Mouse (Mus musculus): ENCODE measurements around the gene Gm11937. TPM values are rescaled to one million over a fixed set of nuclear protein-coding genes. Genes with fewer than 3 reads are reported as not detected.

Gm11937 gene
- total and polyA plus RNA-seq, 2 experiments from 2014 or later = not detected

GRCm38 (mm10) chr11:99581564-99581963 lies 28.4 kb downstream of the Gm11937 start:
- H3K9ac ChIP-seq (replicated peaks; ENCODE audit: low read length) = no peak overlapping the region
- H3K4me3 ChIP-seq (ENCODE audit: low read length) = no peak overlapping the region
- no peaks in the 10 kb centered on the region for H3K36me3 ChIP-seq (ENCODE audit: insufficient read depth, low read length)
- H3K4me1 ChIP-seq (ENCODE audit: insufficient read depth, low read length) = no peaks in the 10 kb centered on the region
- H3K9me3 ChIP-seq (ENCODE audit: low read length) = no peaks in the 10 kb centered on the region
- ATAC-seq (no peak), DNase-seq (ENCODE audit: low spot score) (no peak)
- H3K4me2 ChIP-seq (ENCODE audit: low read depth, low read length) = no peak overlapping the region
- H3K27me3 ChIP-seq (ENCODE audit: insufficient read depth, low read length) = no peaks in the 10 kb centered on the region
- no peak for TF ChIP-seq CTCF (IDR thresholded peaks at IDR 0.05; ENCODE audit: low read depth)
- 86% methylated on average over 6 of the region's 6 CpGs for WGBS
- no peak overlapping the region for H3K27ac ChIP-seq

DNA sequence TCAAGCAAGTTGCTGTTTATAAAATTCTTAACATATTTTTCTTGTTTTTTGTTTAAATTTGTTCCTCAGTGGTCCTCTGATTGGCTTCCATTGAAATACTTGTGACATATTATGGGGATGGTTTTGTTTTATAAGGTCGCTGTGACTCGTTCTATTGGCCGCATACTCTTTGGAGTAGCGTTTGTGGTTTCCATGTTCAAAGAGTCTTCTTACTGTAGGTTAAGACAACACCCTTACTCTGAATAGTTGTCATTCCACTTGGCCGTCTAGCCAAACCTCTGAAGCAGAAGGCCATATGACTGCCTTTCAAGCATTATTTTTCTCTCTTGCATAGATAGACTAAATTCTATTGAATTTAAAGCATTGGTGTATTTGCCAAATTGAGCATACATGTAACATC lies 28.9 kb downstream of the Gm11937 start:
- WGBS = 92% methylated on average over 5 of the region's 5 CpGs
- no peak for ATAC-seq
- H3K4me2 ChIP-seq (ENCODE audit: low read depth, low read length) = no peak overlapping the region
- no peak overlapping the region for H3K27ac ChIP-seq
- TF ChIP-seq CTCF (IDR thresholded peaks at IDR 0.05; ENCODE audit: low read depth) = no peak
- H3K4me3 ChIP-seq (ENCODE audit: low read length) = no peak overlapping the region
- no peaks in the 10 kb centered on the region for H3K27me3 ChIP-seq (ENCODE audit: insufficient read depth, low read length)
- H3K9ac ChIP-seq (replicated peaks; ENCODE audit: low read length) = no peak overlapping the region
- H3K4me1 ChIP-seq (ENCODE audit: insufficient read depth, low read length) = no peaks in the 10 kb centered on the region
- H3K36me3 ChIP-seq (ENCODE audit: insufficient read depth, low read length) = no peaks in the 10 kb centered on the region
- DNase-seq (ENCODE audit: low spot score) = no peak
- H3K9me3 ChIP-seq (ENCODE audit: low read length) = no peaks in the 10 kb centered on the region

GRCm38 (mm10) chr11:99580636-99581035 lies 29.4 kb downstream of the Gm11937 start, which contains the start of gene Krtap1-5:
TSS of gene Krtap1-5 (minus strand) at chr11:99581016.
- Histone ChIP-seq H3K27ac (no peak within 1 kb of the TSS), H3K36me3 (ENCODE audit: insufficient read depth, low read length) (no peaks in the 10 kb centered on the region), H3K4me2 (ENCODE audit: low read depth, low read length) (no peak within 1 kb of the TSS), H3K9ac (replicated peaks; ENCODE audit: low read length) (no peak within 1 kb of the TSS), H3K4me3 (ENCODE audit: low read length) (no peak within 1 kb of the TSS), H3K27me3 (ENCODE audit: insufficient read depth, low read length) (no peaks in the 10 kb centered on the region), H3K9me3 (ENCODE audit: low read length) (no peaks in the 10 kb centered on the region), H3K4me1 (ENCODE audit: insufficient read depth, low read length) (no peaks in the 10 kb centered on the region)
- TF ChIP-seq CTCF (IDR thresholded peaks at IDR 0.05; ENCODE audit: low read depth) = no peak
- 85% methylated on average over 6 of the region's 6 CpGs for WGBS
- DNase-seq (ENCODE audit: low spot score) (no peak), ATAC-seq (no peak)

GRCm38 (mm10) chr11:99574106-99574505 lies 35.9 kb downstream of the Gm11937 start:
- H3K4me1 ChIP-seq (ENCODE audit: insufficient read depth, low read length) = no peaks in the 10 kb centered on the region

GRCm38 (mm10) chr11:99573164-99573563 lies 36.8 kb downstream of the Gm11937 start:
- no peak overlapping the region for H3K4me3 ChIP-seq (ENCODE audit: low read length)
- DNase-seq (ENCODE audit: low spot score) = no peak

More at GRCm38 (mm10) chr11:99574106-99574505, 35.9 kb downstream of the Gm11937 start:
- Histone ChIP-seq H3K4me2 (ENCODE audit: low read depth, low read length) (peak overlapping the region; percentile 40), H3K27me3 (ENCODE audit: insufficient read depth, low read length) (no peaks in the 10 kb centered on the region), H3K27ac (no peak overlapping the region), H3K9me3 (ENCODE audit: low read length) (no peaks in the 10 kb centered on the region), H3K4me3 (ENCODE audit: low read length) (no peak overlapping the region), H3K36me3 (ENCODE audit: insufficient read depth, low read length) (no peaks in the 10 kb centered on the region), H3K9ac (replicated peaks; ENCODE audit: low read length) (no peak overlapping the region)
- 4% methylated on average over 7 of the region's 7 CpGs for WGBS
- ATAC-seq (peak; percentile 79; the same call in 1 of the 2 replicates), DNase-seq (ENCODE audit: low spot score) (peak; percentile 86)
- peak; percentile 93 for TF ChIP-seq CTCF (IDR thresholded peaks at IDR 0.05; ENCODE audit: low read depth)

GRCm38 (mm10) chr11:99566530-99566929 lies 43.5 kb downstream of the Gm11937 start, which contains the start of gene Krtap3-1:
TSS of gene Krtap3-1 (minus strand) at chr11:99566630.
- Histone ChIP-seq H3K36me3 (ENCODE audit: insufficient read depth, low read length) (no peaks in the 10 kb centered on the region), H3K27me3 (ENCODE audit: insufficient read depth, low read length) (no peaks in the 10 kb centered on the region), H3K4me1 (ENCODE audit: insufficient read depth, low read length) (no peaks in the 10 kb centered on the region), H3K4me2 (ENCODE audit: low read depth, low read length) (no peak within 1 kb of the TSS), H3K27ac (no peak within 1 kb of the TSS), H3K4me3 (ENCODE audit: low read length) (no peak within 1 kb of the TSS), H3K9ac (replicated peaks; ENCODE audit: low read length) (no peak within 1 kb of the TSS), H3K9me3 (ENCODE audit: low read length) (no peaks in the 10 kb centered on the region)
- WGBS = 95% methylated on average over 7 of the region's 7 CpGs
- DNase-seq (ENCODE audit: low spot score) (no peak), ATAC-seq (no peak)
- no peak for TF ChIP-seq CTCF (IDR thresholded peaks at IDR 0.05; ENCODE audit: low read depth)

More at GRCm38 (mm10) chr11:99573164-99573563, 36.8 kb downstream of the Gm11937 start:
- 30% methylated on average over 4 of the region's 4 CpGs for WGBS
- no peak for TF ChIP-seq CTCF (IDR thresholded peaks at IDR 0.05; ENCODE audit: low read depth)
- H3K4me2 ChIP-seq (ENCODE audit: low read depth, low read length) = no peak overlapping the region
- ATAC-seq = no peak
- H3K36me3 ChIP-seq (ENCODE audit: insufficient read depth, low read length) = no peaks in the 10 kb centered on the region
- H3K27ac ChIP-seq = no peak overlapping the region
- H3K9ac ChIP-seq (replicated peaks; ENCODE audit: low read length) = no peak overlapping the region
- no peaks in the 10 kb centered on the region for H3K27me3 ChIP-seq (ENCODE audit: insufficient read depth, low read length)
- no peaks in the 10 kb centered on the region for H3K9me3 ChIP-seq (ENCODE audit: low read length)
- no peaks in the 10 kb centered on the region for H3K4me1 ChIP-seq (ENCODE audit: insufficient read depth, low read length)

- H3K4me2 ChIP-seq (ENCODE audit: low read depth, low read length) = no peak overlapping the region
- 83% methylated on average over 6 of the region's 6 CpGs for WGBS
- TF ChIP-seq CTCF (IDR thresholded peaks at IDR 0.05; ENCODE audit: low read depth) = no peak
- H3K4me1 ChIP-seq (ENCODE audit: insufficient read depth, low read length) = no peaks in the 10 kb centered on the region
- H3K9ac ChIP-seq (replicated peaks; ENCODE audit: low read length) = no peak overlapping the region
- DNase-seq (ENCODE audit: low spot score) (no peak), ATAC-seq (no peak)
- H3K36me3 ChIP-seq (ENCODE audit: insufficient read depth, low read length) = no peaks in the 10 kb centered on the region
- no peaks in the 10 kb centered on the region for H3K9me3 ChIP-seq (ENCODE audit: low read length)
- no peak overlapping the region for H3K27ac ChIP-seq
- no peaks in the 10 kb centered on the region for H3K27me3 ChIP-seq (ENCODE audit: insufficient read depth, low read length)
- no peak overlapping the region for H3K4me3 ChIP-seq (ENCODE audit: low read length)
Measured at GRCm38 (mm10) chr11:99562580-99562979, 47.4 kb downstream of the Gm11937 start.

Other genes starting within 250 kb of the Gm11937 start
Only the 30 nearest of the 37 such genes appear.
- 0.68 TPM in 2 replicates for gene Krt12, start 187.9 kb downstream of the Gm11937 start, total RNA-seq (2014; rRNA removed)
- 0.50 and 0.53 TPM in 2 replicates for gene Krt12, start 187.9 kb downstream of the Gm11937 start, polyA plus RNA-seq (2015; fragmentation: Nextera tagmentation; extraction: Ambion mirVana)
- gene Krt20, start 172.0 kb downstream of the Gm11937 start, total RNA-seq (2014; rRNA removed) = 0.18 TPM in 1 of 2 replicates, not detected in the other
- 0.11 and 0.24 TPM in 2 replicates for gene Krt20, start 172.0 kb downstream of the Gm11937 start, polyA plus RNA-seq (2015; fragmentation: Nextera tagmentation; extraction: Ambion mirVana)
- gene Krt23, start 117.1 kb downstream of the Gm11937 start, total RNA-seq (2014; rRNA removed) = not detected in 2 replicates
- gene Krt23, start 117.1 kb downstream of the Gm11937 start, polyA plus RNA-seq (2015; fragmentation: Nextera tagmentation; extraction: Ambion mirVana) = 0.40 and 0.41 TPM in 2 replicates
- not detected in 2 replicates for gene Krt39, start 88.9 kb downstream of the Gm11937 start, total RNA-seq (2014; rRNA removed)
- gene Krt39, start 88.9 kb downstream of the Gm11937 start, polyA plus RNA-seq (2015; fragmentation: Nextera tagmentation; extraction: Ambion mirVana) = not detected in 2 replicates
- gene Krt40, start 67.0 kb downstream of the Gm11937 start, total RNA-seq (2014; rRNA removed) = not detected in 2 replicates
- gene Krt40, start 67.0 kb downstream of the Gm11937 start, polyA plus RNA-seq (2015; fragmentation: Nextera tagmentation; extraction: Ambion mirVana) = not detected in 2 replicates
- not detected in 2 replicates for gene Krtap3-3, start 59.3 kb downstream of the Gm11937 start, total RNA-seq (2014; rRNA removed)
- gene Krtap3-3, start 59.3 kb downstream of the Gm11937 start, polyA plus RNA-seq (2015; fragmentation: Nextera tagmentation; extraction: Ambion mirVana) = not detected in 2 replicates
- not detected in 2 replicates for gene Krtap3-2, start 53.3 kb downstream of the Gm11937 start, total RNA-seq (2014; rRNA removed)
- not detected in 2 replicates for gene Krtap3-2, start 53.3 kb downstream of the Gm11937 start, polyA plus RNA-seq (2015; fragmentation: Nextera tagmentation; extraction: Ambion mirVana)
- gene Gm11939, start 50.7 kb downstream of the Gm11937 start, total RNA-seq (2014; rRNA removed) = not detected in 2 replicates
- not detected in 2 replicates for gene Gm11939, start 50.7 kb downstream of the Gm11937 start, polyA plus RNA-seq (2015; fragmentation: Nextera tagmentation; extraction: Ambion mirVana)
- not detected in 2 replicates for gene Krtap3-1, start 43.6 kb downstream of the Gm11937 start, total RNA-seq (2014; rRNA removed)
- not detected in 2 replicates for gene Krtap3-1, start 43.6 kb downstream of the Gm11937 start, polyA plus RNA-seq (2015; fragmentation: Nextera tagmentation; extraction: Ambion mirVana)
- not detected in 2 replicates for gene Krtap1-5, start 29.2 kb downstream of the Gm11937 start, total RNA-seq (2014; rRNA removed)
- not detected in 2 replicates for gene Krtap1-5, start 29.2 kb downstream of the Gm11937 start, polyA plus RNA-seq (2015; fragmentation: Nextera tagmentation; extraction: Ambion mirVana)
- gene Krtap1-4, start 26.5 kb downstream of the Gm11937 start, total RNA-seq (2014; rRNA removed) = not detected in 2 replicates
- not detected in 2 replicates for gene Krtap1-4, start 26.5 kb downstream of the Gm11937 start, polyA plus RNA-seq (2015; fragmentation: Nextera tagmentation; extraction: Ambion mirVana)
- gene Krtap1-3, start 18.9 kb downstream of the Gm11937 start, total RNA-seq (2014; rRNA removed) = not detected in 2 replicates
- not detected in 2 replicates for gene Krtap1-3, start 18.9 kb downstream of the Gm11937 start, polyA plus RNA-seq (2015; fragmentation: Nextera tagmentation; extraction: Ambion mirVana)
- not detected in 2 replicates for gene Krtap9-3, start 12.1 kb downstream of the Gm11937 start, total RNA-seq (2014; rRNA removed)
- not detected in 2 replicates for gene Krtap9-3, start 12.1 kb downstream of the Gm11937 start, polyA plus RNA-seq (2015; fragmentation: Nextera tagmentation; extraction: Ambion mirVana)
- gene Gm11938, start 6.9 kb downstream of the Gm11937 start, total RNA-seq (2014; rRNA removed) = not detected in 2 replicates
- not detected in 2 replicates for gene Gm11938, start 6.9 kb downstream of the Gm11937 start, polyA plus RNA-seq (2015; fragmentation: Nextera tagmentation; extraction: Ambion mirVana)
- 2.8 TPM in 1 of 2 replicates, not detected in the other for gene Krtap2-4, start 4.7 kb upstream of the Gm11937 start, total RNA-seq (2014; rRNA removed)
- gene Krtap2-4, start 4.7 kb upstream of the Gm11937 start, polyA plus RNA-seq (2015; fragmentation: Nextera tagmentation; extraction: Ambion mirVana) = not detected in 2 replicates
- gene Gm11562, start 10.2 kb upstream of the Gm11937 start, total RNA-seq (2014; rRNA removed) = not detected in 2 replicates
- not detected in 2 replicates for gene Gm11562, start 10.2 kb upstream of the Gm11937 start, polyA plus RNA-seq (2015; fragmentation: Nextera tagmentation; extraction: Ambion mirVana)
- gene Krtap4-1, start 18.0 kb upstream of the Gm11937 start, total RNA-seq (2014; rRNA removed) = not detected in 2 replicates
- not detected in 2 replicates for gene Krtap4-1, start 18.0 kb upstream of the Gm11937 start, polyA plus RNA-seq (2015; fragmentation: Nextera tagmentation; extraction: Ambion mirVana)
- not detected in 2 replicates for gene Krtap4-2, start 24.9 kb upstream of the Gm11937 start, total RNA-seq (2014; rRNA removed)
- gene Krtap4-2, start 24.9 kb upstream of the Gm11937 start, polyA plus RNA-seq (2015; fragmentation: Nextera tagmentation; extraction: Ambion mirVana) = not detected in 2 replicates
- not detected in 2 replicates for gene Krtap4-7, start 33.9 kb upstream of the Gm11937 start, total RNA-seq (2014; rRNA removed)
- not detected in 2 replicates for gene Krtap4-7, start 33.9 kb upstream of the Gm11937 start, polyA plus RNA-seq (2015; fragmentation: Nextera tagmentation; extraction: Ambion mirVana)
- gene Gm11555, start 40.0 kb upstream of the Gm11937 start, total RNA-seq (2014; rRNA removed) = not detected in 2 replicates
- not detected in 2 replicates for gene Gm11555, start 40.0 kb upstream of the Gm11937 start, polyA plus RNA-seq (2015; fragmentation: Nextera tagmentation; extraction: Ambion mirVana)
- not detected in 2 replicates for gene Gm11563, start 48.8 kb upstream of the Gm11937 start, total RNA-seq (2014; rRNA removed)
- gene Gm11563, start 48.8 kb upstream of the Gm11937 start, polyA plus RNA-seq (2015; fragmentation: Nextera tagmentation; extraction: Ambion mirVana) = not detected in 2 replicates
- gene Krtap4-6, start 55.8 kb upstream of the Gm11937 start, total RNA-seq (2014; rRNA removed) = not detected in 2 replicates
- not detected in 2 replicates for gene Krtap4-6, start 55.8 kb upstream of the Gm11937 start, polyA plus RNA-seq (2015; fragmentation: Nextera tagmentation; extraction: Ambion mirVana)
- not detected in 2 replicates for gene Gm14190, start 80.6 kb upstream of the Gm11937 start, total RNA-seq (2014; rRNA removed)
- gene Gm14190, start 80.6 kb upstream of the Gm11937 start, polyA plus RNA-seq (2015; fragmentation: Nextera tagmentation; extraction: Ambion mirVana) = not detected in 2 replicates
- gene Gm14180, start 124.1 kb upstream of the Gm11937 start, total RNA-seq (2014; rRNA removed) = not detected in 2 replicates
- not detected in 2 replicates for gene Gm14180, start 124.1 kb upstream of the Gm11937 start, polyA plus RNA-seq (2015; fragmentation: Nextera tagmentation; extraction: Ambion mirVana)
- gene Gm11595, start 162.7 kb upstream of the Gm11937 start, total RNA-seq (2014; rRNA removed) = not detected in 2 replicates
- not detected in 2 replicates for gene Gm11595, start 162.7 kb upstream of the Gm11937 start, polyA plus RNA-seq (2015; fragmentation: Nextera tagmentation; extraction: Ambion mirVana)
- not detected in 2 replicates for gene Krtap4-8, start 170.5 kb upstream of the Gm11937 start, total RNA-seq (2014; rRNA removed)
- gene Krtap4-8, start 170.5 kb upstream of the Gm11937 start, polyA plus RNA-seq (2015; fragmentation: Nextera tagmentation; extraction: Ambion mirVana) = not detected in 2 replicates
- gene Krtap4-9, start 175.0 kb upstream of the Gm11937 start, total RNA-seq (2014; rRNA removed) = not detected in 2 replicates
- gene Krtap4-9, start 175.0 kb upstream of the Gm11937 start, polyA plus RNA-seq (2015; fragmentation: Nextera tagmentation; extraction: Ambion mirVana) = not detected in 2 replicates
- gene Gm11596, start 183.3 kb upstream of the Gm11937 start, total RNA-seq (2014; rRNA removed) = not detected in 2 replicates
- not detected in 2 replicates for gene Gm11596, start 183.3 kb upstream of the Gm11937 start, polyA plus RNA-seq (2015; fragmentation: Nextera tagmentation; extraction: Ambion mirVana)
- gene Gm11569, start 188.7 kb upstream of the Gm11937 start, total RNA-seq (2014; rRNA removed) = not detected in 2 replicates
- gene Gm11569, start 188.7 kb upstream of the Gm11937 start, polyA plus RNA-seq (2015; fragmentation: Nextera tagmentation; extraction: Ambion mirVana) = not detected in 2 replicates
- gene Gm11554, start 194.3 kb upstream of the Gm11937 start, total RNA-seq (2014; rRNA removed) = not detected in 2 replicates
- gene Gm11554, start 194.3 kb upstream of the Gm11937 start, polyA plus RNA-seq (2015; fragmentation: Nextera tagmentation; extraction: Ambion mirVana) = not detected in 2 replicates